Mouse (Mus musculus): ENCODE measurements at regions not wholly inside any gene's neighbourhood (a gene's known extent, or its start where the extent isn't known, plus 50 kb on each side); places are given as distances from the start of the nearest gene placed in this dataset.

DNA sequence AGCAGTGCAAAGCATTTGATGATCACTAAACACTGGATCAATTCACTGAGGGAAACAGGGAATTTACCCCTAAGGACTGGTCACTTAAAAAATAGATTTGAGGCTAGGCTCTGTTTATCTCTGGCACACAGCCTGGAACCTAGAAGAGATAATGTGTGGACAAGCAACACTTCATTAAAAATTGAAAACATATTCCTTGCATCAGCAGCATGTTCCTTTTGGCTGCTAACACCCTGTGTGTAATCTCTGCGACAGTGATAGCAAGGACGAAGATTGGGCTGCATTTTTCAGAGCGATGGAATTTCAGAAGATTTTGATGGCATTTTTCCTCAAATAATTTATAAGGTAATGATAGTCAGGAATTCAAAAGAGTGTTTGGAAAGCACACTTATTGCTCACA, 310.9 kb downstream of the Nova1 start:
- no peaks in the 10 kb centered on the region for H3K36me3 ChIP-seq
- no peak overlapping the region for H3K4me2 ChIP-seq (replicated peaks)
- H3K9ac ChIP-seq, result no peak overlapping the region
- H3K4me3 ChIP-seq, result no peak overlapping the region
- no peak for ATAC-seq (ENCODE audit: insufficient number of reproducible peaks, insufficient read depth, low FRiP score, low TSS enrichment)
- no peaks in the 10 kb centered on the region for H3K27me3 ChIP-seq
- H3K4me1 ChIP-seq, result no peaks in the 10 kb centered on the region
- H3K27ac ChIP-seq, result no peak overlapping the region
- no peaks in the 10 kb centered on the region for H3K9me3 ChIP-seq
- 91% methylated on average over 3 of the region's 3 CpGs for WGBS

DNA sequence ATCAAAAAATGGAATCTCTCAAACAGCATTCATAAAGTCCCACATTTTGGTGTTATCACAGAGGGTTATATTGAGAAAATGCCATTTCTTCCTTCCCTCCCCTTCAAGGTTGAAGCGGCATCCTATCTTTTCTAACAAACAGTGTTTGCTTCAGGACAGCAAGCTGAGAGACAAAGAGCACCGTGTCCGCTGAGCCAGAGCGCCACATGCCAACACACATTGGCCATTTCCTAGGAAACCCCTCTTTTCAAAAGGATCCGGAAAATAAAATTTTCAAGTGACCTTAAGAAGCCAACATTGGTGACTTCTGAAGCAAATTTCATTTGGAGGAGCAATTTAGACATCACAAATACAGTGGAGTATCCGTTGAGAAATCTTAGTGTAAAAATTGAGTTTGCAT, 326.3 kb downstream of the Nova1 start:
- ATAC-seq (ENCODE audit: insufficient number of reproducible peaks, insufficient read depth, low FRiP score, low TSS enrichment), result no peak
- Histone ChIP-seq H3K9me3 (no peaks in the 10 kb centered on the region), H3K4me2 (replicated peaks) (no peak overlapping the region), H3K27ac (no peak overlapping the region), H3K36me3 (no peaks in the 10 kb centered on the region), H3K4me1 (no peaks in the 10 kb centered on the region), H3K4me3 (no peak overlapping the region), H3K9ac (no peak overlapping the region), H3K27me3 (no peaks in the 10 kb centered on the region)
- 86% methylated on average over 6 of the region's 6 CpGs for WGBS

DNA sequence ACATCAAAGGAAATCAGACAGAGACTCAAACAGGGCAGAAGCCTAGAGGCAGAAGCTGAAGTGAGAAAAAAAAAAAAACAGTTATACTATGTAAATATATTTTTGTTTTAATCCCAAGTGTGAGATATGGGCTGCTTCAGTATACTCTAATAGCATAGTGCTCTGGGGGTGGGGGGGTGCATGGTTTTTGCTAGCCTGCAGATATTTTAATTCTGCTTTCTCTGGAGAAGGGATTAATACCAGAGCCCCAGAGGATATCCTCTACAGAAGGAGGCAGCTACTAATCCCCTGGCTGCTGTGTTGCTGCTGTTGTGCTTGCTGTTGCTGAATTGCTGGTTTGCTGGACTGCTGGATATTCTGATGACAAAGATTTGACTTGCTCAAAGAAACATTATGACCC, 367.8 kb downstream of the Nova1 start:
- Histone ChIP-seq H3K36me3 (no peaks in the 10 kb centered on the region), H3K4me3 (no peak overlapping the region), H3K27ac (no peak overlapping the region), H3K4me1 (no peaks in the 10 kb centered on the region), H3K9me3 (no peaks in the 10 kb centered on the region), H3K9ac (no peak overlapping the region), H3K27me3 (no peaks in the 10 kb centered on the region), H3K4me2 (replicated peaks) (no peak overlapping the region)
- no peak for ATAC-seq (ENCODE audit: insufficient number of reproducible peaks, insufficient read depth, low FRiP score, low TSS enrichment)

DNA sequence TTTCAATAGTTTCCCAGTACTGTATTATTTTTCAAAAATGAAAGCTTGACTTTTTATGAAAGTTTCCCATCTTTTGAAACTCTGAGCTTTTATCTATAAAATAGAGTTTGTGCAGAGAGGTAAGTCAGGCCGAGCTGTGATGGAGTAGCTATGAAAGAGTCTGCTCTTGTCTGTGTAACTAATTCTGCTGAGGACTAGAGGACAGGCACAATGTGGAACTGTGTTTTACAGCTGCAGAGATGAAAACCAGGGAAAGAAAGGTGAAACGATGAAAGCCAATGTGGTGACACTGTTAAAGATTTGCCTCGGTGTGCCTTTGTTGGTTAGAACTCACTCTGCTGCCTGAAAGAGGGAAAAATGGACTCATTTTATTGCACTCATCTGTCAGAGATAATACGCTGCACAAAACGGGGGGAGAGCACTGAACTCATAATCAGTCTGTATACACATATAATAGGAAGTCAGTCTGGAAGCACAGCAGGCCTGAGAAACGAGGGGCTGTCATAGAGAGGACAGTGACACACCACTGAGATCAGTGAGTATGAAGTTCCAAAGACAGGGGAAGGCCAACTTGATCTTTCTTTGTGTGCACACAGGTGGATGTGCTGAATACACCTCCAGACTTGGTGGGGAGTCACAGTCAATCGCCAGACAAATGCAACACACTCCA, 373.9 kb downstream of the Nova1 start:
- Histone ChIP-seq H3K9me3 (no peaks in the 10 kb centered on the region), H3K27ac (no peak overlapping the region), H3K27me3 (no peaks in the 10 kb centered on the region), H3K4me2 (replicated peaks) (no peak overlapping the region), H3K9ac (no peak overlapping the region), H3K36me3 (no peaks in the 10 kb centered on the region), H3K4me1 (no peaks in the 10 kb centered on the region), H3K4me3 (no peak overlapping the region)
- ATAC-seq (ENCODE audit: insufficient number of reproducible peaks, insufficient read depth, low FRiP score, low TSS enrichment), result no peak
- WGBS, result 84% methylated on average over 7 of the region's 7 CpGs

DNA sequence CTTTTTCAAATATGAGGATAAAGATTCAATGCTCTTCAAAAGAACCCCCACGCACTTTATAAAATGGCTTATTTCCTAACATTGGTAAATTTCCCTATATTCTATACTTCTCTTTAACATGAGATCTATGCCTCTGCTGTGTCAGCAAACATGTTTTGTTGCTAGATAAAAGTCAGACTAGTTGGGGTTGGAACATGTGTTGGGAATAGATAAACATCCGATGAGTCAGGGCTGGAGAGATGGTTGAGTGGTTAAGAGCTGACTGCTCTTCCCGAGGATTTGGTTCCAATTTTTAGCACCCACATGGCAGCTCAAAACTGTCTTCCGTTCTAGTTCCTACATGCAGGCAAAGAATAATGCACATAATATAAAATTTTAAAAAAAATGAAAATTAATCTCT, 399.1 kb downstream of the Nova1 start:
- H3K9ac ChIP-seq, result no peak overlapping the region
- no peak for ATAC-seq (ENCODE audit: insufficient number of reproducible peaks, insufficient read depth, low FRiP score, low TSS enrichment)
- H3K27ac ChIP-seq, result no peak overlapping the region
- no peak overlapping the region for H3K4me3 ChIP-seq
- 85% methylated on average over 4 of the region's 4 CpGs for WGBS
- H3K4me1 ChIP-seq, result no peaks in the 10 kb centered on the region
- no peaks in the 10 kb centered on the region for H3K27me3 ChIP-seq
- no peaks in the 10 kb centered on the region for H3K9me3 ChIP-seq
- no peak overlapping the region for H3K4me2 ChIP-seq (replicated peaks)
- no peaks in the 10 kb centered on the region for H3K36me3 ChIP-seq

DNA sequence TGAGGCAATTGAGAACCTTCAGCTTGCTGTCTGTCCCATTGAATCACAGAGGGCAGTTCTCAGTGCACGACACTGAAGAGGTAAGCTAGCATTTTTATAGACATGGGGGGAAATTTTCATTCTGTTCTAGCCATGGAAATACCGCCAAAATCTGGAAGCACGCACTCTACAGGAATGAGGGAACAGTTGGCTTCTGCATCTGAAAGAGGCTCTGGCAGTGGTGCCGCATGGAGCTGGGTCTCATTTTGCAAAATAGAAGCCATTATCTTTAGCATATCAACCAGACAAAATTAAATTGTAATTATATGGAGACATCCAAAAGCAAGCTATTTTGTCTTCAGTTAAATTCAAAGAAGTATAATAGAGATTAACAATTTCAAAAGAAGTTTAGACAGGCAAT, 399.7 kb downstream of the Nova1 start:
- Histone ChIP-seq H3K4me3 (no peak overlapping the region), H3K36me3 (no peaks in the 10 kb centered on the region), H3K9ac (no peak overlapping the region), H3K4me2 (replicated peaks) (no peak overlapping the region), H3K4me1 (no peaks in the 10 kb centered on the region), H3K9me3 (no peaks in the 10 kb centered on the region), H3K27ac (no peak overlapping the region), H3K27me3 (no peaks in the 10 kb centered on the region)
- ATAC-seq (ENCODE audit: insufficient number of reproducible peaks, insufficient read depth, low FRiP score, low TSS enrichment), result no peak
- WGBS, result 83% methylated on average over 4 of the region's 4 CpGs

DNA sequence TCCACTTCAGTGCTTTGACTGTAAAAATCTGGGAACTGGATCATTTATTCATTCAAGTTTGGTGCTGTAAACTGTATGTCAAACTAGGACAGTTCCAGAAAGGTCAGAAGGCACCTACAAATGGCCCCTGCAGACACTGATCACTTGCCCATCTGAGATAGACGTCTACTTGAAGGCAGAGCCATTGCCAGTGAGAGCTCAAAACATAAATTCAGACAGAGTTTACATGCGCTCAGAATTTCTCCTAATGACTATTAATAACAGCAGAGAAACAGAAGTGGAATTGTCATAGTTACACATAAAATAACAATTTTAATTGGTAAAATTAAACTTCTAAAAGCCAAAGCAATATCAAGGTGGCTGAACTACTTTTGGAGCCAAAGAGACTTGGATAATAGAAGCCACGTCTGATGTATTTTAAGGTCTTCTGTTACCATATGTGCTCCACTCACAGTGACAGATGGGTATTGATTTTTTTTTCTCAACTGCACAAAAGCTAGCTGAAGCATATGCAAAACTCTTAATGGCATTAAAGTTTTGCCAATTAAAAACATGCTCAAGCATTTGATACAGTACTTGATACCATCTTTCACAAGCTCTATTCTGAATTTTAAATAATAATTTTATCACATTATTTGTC, 401.8 kb downstream of the Nova1 start:
- ATAC-seq (ENCODE audit: insufficient number of reproducible peaks, insufficient read depth, low FRiP score, low TSS enrichment), result no peak
- WGBS, result 74% methylated on average over 3 of the region's 3 CpGs

DNA sequence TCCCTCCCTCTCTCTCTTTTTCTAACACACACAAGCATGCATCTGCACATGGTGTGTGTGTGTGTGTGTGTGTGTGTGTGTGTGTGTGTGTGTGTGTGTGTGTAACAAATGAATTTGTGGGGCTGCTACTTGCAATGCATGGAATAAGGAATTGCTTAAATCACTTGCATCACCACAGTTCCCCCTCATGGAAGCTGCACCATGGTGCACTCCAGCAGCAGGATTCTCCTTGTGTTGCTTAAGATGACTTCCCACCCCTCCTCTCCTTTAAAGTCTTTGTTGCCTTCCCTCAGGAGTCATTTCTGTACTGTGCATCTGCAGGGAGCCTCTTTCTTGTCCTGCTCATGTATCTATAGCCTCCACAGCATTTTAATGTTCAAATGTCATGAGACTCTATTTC, 402.5 kb downstream of the Nova1 start:
- no peak overlapping the region for H3K9ac ChIP-seq

More for the DNA sequence above, 401.8 kb downstream of the Nova1 start:
- Histone ChIP-seq H3K4me3 (no peak overlapping the region), H3K9me3 (no peaks in the 10 kb centered on the region), H3K36me3 (no peaks in the 10 kb centered on the region), H3K9ac (no peak overlapping the region), H3K27me3 (no peaks in the 10 kb centered on the region), H3K4me2 (replicated peaks) (no peak overlapping the region), H3K4me1 (no peaks in the 10 kb centered on the region), H3K27ac (no peak overlapping the region)

DNA sequence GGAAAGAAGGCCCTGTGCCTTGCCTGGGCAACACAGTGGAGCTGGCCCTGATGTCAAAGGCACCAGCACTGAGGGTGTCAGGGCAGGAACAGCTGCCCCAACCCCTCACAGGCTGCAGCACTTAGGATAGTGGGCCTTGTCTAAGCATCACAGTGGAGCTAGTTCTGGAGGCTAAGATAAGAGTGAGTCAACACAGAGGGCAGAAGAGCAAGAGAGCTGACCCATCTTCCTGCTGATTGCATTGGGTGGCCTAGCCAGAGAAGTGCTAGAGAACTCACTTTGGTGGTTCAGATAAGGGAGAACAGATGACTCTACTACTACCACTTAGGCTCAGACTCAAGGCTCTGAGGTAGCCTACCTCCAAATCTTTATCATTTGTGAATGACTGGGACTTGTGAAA, 413.1 kb downstream of the Nova1 start:
- Histone ChIP-seq H3K4me3 (no peak overlapping the region), H3K9ac (no peak overlapping the region), H3K4me2 (replicated peaks) (no peak overlapping the region), H3K36me3 (no peaks in the 10 kb centered on the region), H3K27ac (no peak overlapping the region), H3K4me1 (no peaks in the 10 kb centered on the region), H3K27me3 (no peaks in the 10 kb centered on the region; the same call in 1 of the 2 replicates), H3K9me3 (no peaks in the 10 kb centered on the region)
- ATAC-seq (ENCODE audit: insufficient number of reproducible peaks, insufficient read depth, low FRiP score, low TSS enrichment), result peak; percentile 52; the same call in 1 of the 2 replicates

More for the DNA sequence above, 402.5 kb downstream of the Nova1 start:
- Histone ChIP-seq H3K36me3 (no peaks in the 10 kb centered on the region), H3K9me3 (no peaks in the 10 kb centered on the region), H3K4me3 (no peak overlapping the region), H3K4me1 (no peaks in the 10 kb centered on the region), H3K27me3 (no peaks in the 10 kb centered on the region), H3K27ac (no peak overlapping the region), H3K4me2 (replicated peaks) (no peak overlapping the region)
- ATAC-seq (ENCODE audit: insufficient number of reproducible peaks, insufficient read depth, low FRiP score, low TSS enrichment), result no peak

DNA sequence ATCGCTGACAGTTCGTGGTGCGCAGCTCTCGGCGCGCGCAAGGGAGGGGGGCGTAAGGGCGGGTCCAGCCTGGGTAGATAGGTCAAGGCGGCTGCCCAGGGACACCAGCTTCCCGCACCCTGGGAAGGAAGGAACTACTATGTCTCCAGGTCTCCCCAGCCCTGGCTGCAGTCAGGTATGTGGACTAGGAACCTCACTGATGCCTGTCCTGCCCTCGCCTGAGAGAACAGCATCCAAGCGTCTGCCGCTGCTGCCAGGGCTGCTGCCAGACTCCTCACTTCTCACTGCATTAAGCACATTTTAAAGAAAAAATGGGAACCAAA, 419.1 kb downstream of the Nova1 start:
- WGBS, result 3% methylated on average over 14 of the region's 14 CpGs
- H3K27ac ChIP-seq, result no peak overlapping the region
- peak; percentile 68 for ATAC-seq (ENCODE audit: insufficient number of reproducible peaks, insufficient read depth, low FRiP score, low TSS enrichment)
- peak overlapping the region; percentile 80 for H3K4me2 ChIP-seq (replicated peaks)
- no peaks in the 10 kb centered on the region for H3K9me3 ChIP-seq
- no peaks in the 10 kb centered on the region for H3K4me1 ChIP-seq
- H3K9ac ChIP-seq, result peak overlapping the region; percentile 25
- H3K4me3 ChIP-seq, result peak overlapping the region; percentile 50
- H3K36me3 ChIP-seq, result no peaks in the 10 kb centered on the region
- no peaks in the 10 kb centered on the region; the same call in 1 of the 2 replicates for H3K27me3 ChIP-seq

DNA sequence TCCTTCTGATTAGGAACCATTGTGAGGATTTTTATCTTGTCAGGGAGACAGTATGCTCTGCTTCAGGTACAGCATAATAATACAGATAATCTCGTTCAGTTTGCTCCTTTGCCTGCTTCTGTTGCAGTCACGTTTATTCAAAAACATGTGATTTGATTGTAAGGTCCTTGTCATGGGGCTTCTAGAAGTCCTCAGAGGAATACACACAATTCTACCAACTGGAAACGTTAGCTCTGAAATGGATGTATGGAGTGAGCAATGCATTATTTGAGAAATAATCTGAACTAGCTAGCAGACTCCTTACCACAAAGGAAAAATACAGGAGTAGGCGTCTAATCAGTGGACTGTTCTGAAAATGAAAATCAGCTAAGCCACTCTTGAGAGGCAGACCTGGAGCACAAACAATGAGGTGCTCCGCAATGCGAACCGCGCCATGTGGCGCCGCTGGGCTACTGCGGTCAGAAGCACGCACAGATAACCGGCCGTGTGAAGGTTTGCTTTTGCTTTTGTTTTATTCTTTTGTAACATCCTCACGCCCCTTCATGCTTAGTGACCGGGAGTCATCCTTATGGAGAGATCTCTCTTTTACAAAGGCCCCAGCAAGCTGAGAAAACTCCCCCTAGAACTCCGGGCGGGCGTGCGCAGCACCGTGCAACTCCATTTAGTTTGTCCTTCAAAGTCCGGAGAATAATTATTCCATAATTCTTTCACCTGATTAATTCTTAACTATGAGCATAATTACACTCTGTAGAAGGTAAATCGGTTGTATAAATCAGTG, 419.7 kb downstream of the Nova1 start:
- Histone ChIP-seq H3K27ac (no peak overlapping the region), H3K4me3 (peak overlapping the region; percentile 50), H3K4me1 (no peaks in the 10 kb centered on the region), H3K27me3 (no peaks in the 10 kb centered on the region; the same call in 1 of the 2 replicates), H3K36me3 (no peaks in the 10 kb centered on the region), H3K9me3 (no peaks in the 10 kb centered on the region), H3K9ac (peak overlapping the region; percentile 25; the same call in 1 of the 2 replicates), H3K4me2 (replicated peaks) (peak overlapping the region; percentile 80)
- ATAC-seq (ENCODE audit: insufficient number of reproducible peaks, insufficient read depth, low FRiP score, low TSS enrichment), result peak; percentile 75
- 6% methylated on average over 23 of the region's 23 CpGs for WGBS

DNA sequence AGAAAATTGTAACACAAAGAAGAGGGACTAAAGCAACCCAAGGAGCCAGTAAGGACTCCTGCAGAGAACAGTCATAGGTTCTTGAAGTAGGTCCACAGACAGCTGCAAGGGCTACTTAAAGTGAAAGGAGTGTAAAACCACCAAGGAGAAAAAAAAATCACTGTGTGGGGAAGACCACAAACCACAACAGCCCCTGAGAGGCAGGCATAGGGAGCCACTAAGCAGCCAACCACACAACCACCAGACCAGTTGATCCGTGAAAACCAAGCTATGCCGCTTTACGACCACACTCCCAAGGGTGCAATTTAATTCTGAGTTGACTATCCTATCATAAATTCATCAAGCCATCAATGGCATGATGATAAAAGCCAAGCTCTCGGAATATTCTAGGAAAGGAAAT, 423.5 kb downstream of the Nova1 start:
- H3K36me3 ChIP-seq, result no peaks in the 10 kb centered on the region
- H3K9me3 ChIP-seq, result no peaks in the 10 kb centered on the region
- no peaks in the 10 kb centered on the region for H3K27me3 ChIP-seq
- WGBS, result 75% methylated on average over 4 of the region's 4 CpGs
- H3K4me1 ChIP-seq, result no peaks in the 10 kb centered on the region
- H3K27ac ChIP-seq, result no peak overlapping the region
- H3K9ac ChIP-seq, result no peak overlapping the region
- H3K4me3 ChIP-seq, result no peak overlapping the region
- ATAC-seq (ENCODE audit: insufficient number of reproducible peaks, insufficient read depth, low FRiP score, low TSS enrichment), result no peak
- no peak overlapping the region for H3K4me2 ChIP-seq (replicated peaks)

All from embryonic facial prominence, embryonic 12.5 days (tissue).